Mouse (Mus musculus): Measurements from ENCODE around the gene Tigar. TPM values are rescaled to one million over a fixed set of nuclear protein-coding genes. Genes with fewer than 3 reads are reported as not detected.

The Tigar gene
- polyA plus RNA-seq, 1 experiment from 2014 or later = 9.2 TPM

DNA sequence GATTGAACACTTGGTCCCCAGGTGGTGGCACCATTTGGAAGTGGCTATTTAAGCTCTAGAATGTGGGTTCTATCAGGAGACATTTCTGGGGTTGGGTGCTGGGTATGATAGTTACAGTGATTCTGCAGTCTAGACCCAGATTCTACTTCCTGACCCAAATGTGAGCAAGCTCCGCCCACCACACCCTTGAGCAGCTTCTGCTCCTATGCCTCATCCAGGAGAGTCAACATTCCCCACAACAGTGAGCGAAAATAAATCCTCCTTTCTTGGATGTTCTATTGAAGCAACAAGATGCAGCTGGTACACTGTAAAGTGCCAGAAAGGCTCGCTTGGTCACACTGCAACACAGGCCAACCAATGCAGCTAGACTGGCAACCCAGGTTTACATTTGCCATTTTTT lies 45.4 kb downstream of the Tigar start:
- Histone ChIP-seq H3K9ac (replicated peaks) (no peak overlapping the region), H3K36me3 (no peaks in the 10 kb centered on the region), H3K9me3 (no peaks in the 10 kb centered on the region), H3K4me1 (peaks cover 4% of the 10 kb centered on the region; the same call in 1 of the 2 replicates), H3K27ac (replicated peaks) (no peak overlapping the region), H3K4me3 (no peak overlapping the region), H3K4me2 (replicated peaks) (no peak overlapping the region), H3K27me3 (peaks cover 12% of the 10 kb centered on the region; the same call in 1 of the 2 replicates)
- 86% methylated on average over 3 of the region's 3 CpGs for WGBS
- ATAC-seq (ENCODE audit: low FRiP score, low read depth) = no peak

DNA sequence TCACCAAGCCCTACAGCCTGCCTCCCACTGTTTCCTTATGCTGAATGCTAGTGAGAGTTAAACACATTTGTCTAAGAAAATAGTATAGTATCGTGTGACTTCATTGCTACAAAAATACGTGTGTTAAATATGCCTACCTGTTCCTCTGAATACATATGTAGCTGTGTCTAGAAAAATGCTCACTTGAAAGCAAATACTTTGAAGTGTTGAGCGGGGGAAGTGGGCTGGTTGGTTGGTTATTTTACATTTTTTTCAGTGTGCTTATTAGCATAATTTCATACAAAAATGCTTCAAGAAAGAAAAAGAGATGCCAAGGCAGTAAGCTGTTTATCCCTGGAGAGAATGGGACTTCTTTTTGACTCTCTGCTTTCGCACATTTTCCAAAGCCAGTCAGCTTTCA lies 49.4 kb downstream of the Tigar start:
- WGBS = 90% methylated on average over 4 of the region's 4 CpGs
- 0 out of 2 replicates have a peak, but pooled peaks cover 4% of the 10 kb centered on the region for H3K27me3 ChIP-seq
- ATAC-seq (ENCODE audit: low FRiP score, low read depth) = no peak

DNA sequence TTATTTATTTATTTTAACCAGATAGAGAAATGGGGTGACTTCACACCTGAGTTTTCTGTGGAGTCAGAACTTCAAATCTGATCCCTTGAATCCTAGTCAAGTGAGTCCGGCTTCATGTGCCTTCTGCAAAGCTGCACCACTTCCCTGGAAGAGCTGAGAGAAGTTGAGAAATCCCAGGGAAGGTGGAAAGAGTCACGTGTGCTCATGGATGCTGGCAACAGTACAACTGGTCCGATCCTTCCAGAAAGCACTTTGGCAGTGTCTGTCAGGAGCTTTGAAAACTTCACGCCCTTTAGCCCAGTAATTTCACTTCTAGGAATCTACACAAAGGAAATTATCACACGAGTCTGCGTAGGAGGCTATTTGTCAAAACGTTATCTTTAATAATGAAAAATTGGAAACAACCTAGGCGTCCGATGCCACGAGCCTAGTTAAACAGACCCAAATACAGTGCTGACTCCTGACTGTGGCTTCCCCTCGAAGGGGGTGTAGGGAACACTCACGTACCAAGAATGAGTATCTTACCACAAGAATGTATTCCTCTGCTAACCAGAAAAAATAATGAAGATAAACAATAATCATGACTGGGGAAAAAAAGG lies 52.3 kb downstream of the Tigar start:
- H3K27ac ChIP-seq (replicated peaks) = no peak overlapping the region
- H3K36me3 ChIP-seq = no peaks in the 10 kb centered on the region
- 89% methylated on average over 12 of the region's 12 CpGs for WGBS
- no peak for ATAC-seq (ENCODE audit: low FRiP score, low read depth)
- H3K4me3 ChIP-seq = no peak overlapping the region
- no peak overlapping the region for H3K4me2 ChIP-seq (replicated peaks)
- H3K9me3 ChIP-seq = no peaks in the 10 kb centered on the region
- no peak overlapping the region for H3K9ac ChIP-seq (replicated peaks)
- no peaks in the 10 kb centered on the region for H3K27me3 ChIP-seq
- H3K4me1 ChIP-seq = no peaks in the 10 kb centered on the region

More for the DNA sequence above, 49.4 kb downstream of the Tigar start:
- H3K36me3 ChIP-seq = no peaks in the 10 kb centered on the region
- peaks cover 4% of the 10 kb centered on the region; the same call in 1 of the 2 replicates for H3K4me1 ChIP-seq
- no peak overlapping the region for H3K27ac ChIP-seq (replicated peaks)
- H3K4me2 ChIP-seq (replicated peaks) = no peak overlapping the region
- no peak overlapping the region for H3K4me3 ChIP-seq
- no peak overlapping the region for H3K9ac ChIP-seq (replicated peaks)
- H3K9me3 ChIP-seq = no peaks in the 10 kb centered on the region

DNA sequence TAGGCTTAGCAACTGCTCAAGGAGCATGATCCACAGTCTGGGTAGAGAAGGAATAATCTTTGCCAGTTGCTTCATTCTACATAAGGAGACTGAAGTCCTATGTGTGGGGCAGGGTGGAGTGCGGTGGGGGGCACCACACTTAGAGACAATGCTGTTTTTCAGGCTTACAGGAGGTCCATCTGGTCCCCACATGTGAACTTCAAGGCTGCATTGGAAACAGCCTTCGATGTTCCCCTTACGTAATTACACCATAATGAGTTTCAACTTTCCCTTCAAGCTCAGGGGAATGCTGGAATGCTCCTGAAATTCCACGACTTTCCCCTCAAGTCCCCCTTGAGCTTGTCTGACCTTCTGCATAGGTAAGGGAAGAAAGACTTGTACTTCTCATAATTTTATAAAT lies 58.5 kb downstream of the Tigar start:
- H3K27me3 ChIP-seq = no peaks in the 10 kb centered on the region
- ATAC-seq (ENCODE audit: low FRiP score, low read depth) = no peak
- no peak overlapping the region for H3K9ac ChIP-seq (replicated peaks)
- H3K4me1 ChIP-seq = no peaks in the 10 kb centered on the region
- no peak overlapping the region for H3K4me3 ChIP-seq
- no peak overlapping the region for H3K27ac ChIP-seq (replicated peaks)
- no peaks in the 10 kb centered on the region for H3K36me3 ChIP-seq
- no peak overlapping the region for H3K4me2 ChIP-seq (replicated peaks)
- 74% methylated on average over 4 of the region's 4 CpGs for WGBS
- no peaks in the 10 kb centered on the region for H3K9me3 ChIP-seq

- no peak overlapping the region for H3K9ac ChIP-seq (replicated peaks)
- H3K4me3 ChIP-seq = no peak overlapping the region
- H3K9me3 ChIP-seq = no peaks in the 10 kb centered on the region
- no peak overlapping the region for H3K4me2 ChIP-seq (replicated peaks)
- no peaks in the 10 kb centered on the region for H3K4me1 ChIP-seq
- no peaks in the 10 kb centered on the region for H3K36me3 ChIP-seq
- no peak overlapping the region for H3K27ac ChIP-seq (replicated peaks)
- 65% methylated on average over 6 of the region's 6 CpGs for WGBS
- H3K27me3 ChIP-seq = no peaks in the 10 kb centered on the region
- ATAC-seq (ENCODE audit: low FRiP score, low read depth) = no peak
Observed at GRCm38 (mm10) chr6:127044909-127045308, 64.4 kb downstream of the Tigar start.

Other genes with a start within 250 kb of the Tigar start
- not detected in 2 replicates for gene Dyrk4, start 187.7 kb downstream of the Tigar start, polyA plus RNA-seq (2016; fragmentation: Nextera tagmentation; extraction: Ambion mirVana)
- 56.2 and 56.7 TPM in 2 replicates for gene Rad51ap1, start 170.0 kb downstream of the Tigar start, polyA plus RNA-seq (2016; fragmentation: Nextera tagmentation; extraction: Ambion mirVana)
- gene D6Wsu163e, start 169.6 kb downstream of the Tigar start, polyA plus RNA-seq (2016; fragmentation: Nextera tagmentation; extraction: Ambion mirVana) = 20.2 and 24.7 TPM in 2 replicates
- gene Fgf6, start 94.0 kb downstream of the Tigar start, polyA plus RNA-seq (2016; fragmentation: Nextera tagmentation; extraction: Ambion mirVana) = not detected in 2 replicates
- gene Fgf23, start 36.7 kb downstream of the Tigar start, polyA plus RNA-seq (2016; fragmentation: Nextera tagmentation; extraction: Ambion mirVana) = not detected in 2 replicates
- 1,089 and 1,182 TPM in 2 replicates for gene Ccnd2, start 42.6 kb upstream of the Tigar start, polyA plus RNA-seq (2016; fragmentation: Nextera tagmentation; extraction: Ambion mirVana)